Mouse (Mus musculus) lung, postnatal 0 days (tissue): ENCODE results near the gene Slc9c1.

Experiments used
- CTCF ChIP-seq: IDR thresholded peaks from 2 replicates; pipeline ENCODE4 v1.5.1; 2016; ENCODE audit warnings: antibody characterized with exemption, mild to moderate bottlenecking
- EP300 ChIP-seq: IDR thresholded peaks from 2 replicates; pipeline ENCODE4 v1.6.1; 2016; ENCODE audit warnings: antibody characterized with exemption, mild to moderate bottlenecking, control low read depth

GRCm38 (mm10) chr16:45651497-45651896, 116.4 kb downstream of the Slc9c1 start:
- no peak for TF ChIP-seq CTCF
- peak; percentile 30; the same call in 1 of the 2 replicates for TF ChIP-seq EP300
